Mouse (Mus musculus): ENCODE data around the gene Htra2. TPM values are rescaled to one million over a fixed set of nuclear protein-coding genes. Genes with fewer than 3 reads are reported as not detected.
A peak's percentile ranks its signal among the peaks of the same experiment; 100 is the strongest.

The Htra2 gene
- polyA plus RNA-seq, 1 experiment from 2014 or later = 103 TPM

- DNase-seq (ENCODE audit: low spot score) (no peak), ATAC-seq (replicated peaks; ENCODE audit: low FRiP score) (no peak)
- peaks cover 100% of the 10 kb centered on the region for H3K27me3 ChIP-seq (replicated peaks; ENCODE audit: control insufficient read depth, insufficient read depth, low read length)
- H3K4me1 ChIP-seq (replicated peaks; ENCODE audit: control insufficient read depth, insufficient read depth, low read length) = peaks cover 15% of the 10 kb centered on the region
- H3K9me3 ChIP-seq (ENCODE audit: control insufficient read depth, low read length) = no peaks in the 10 kb centered on the region
- H3K9ac ChIP-seq (ENCODE audit: low read depth, low read length) = no peak overlapping the region
- no peak overlapping the region for H3K4me2 ChIP-seq
- H3K36me3 ChIP-seq (ENCODE audit: control insufficient read depth, insufficient read depth, low read length) = no peaks in the 10 kb centered on the region
- H3K4me3 ChIP-seq (ENCODE audit: low read depth, low read length) = no peak overlapping the region
- no peak overlapping the region for H3K27ac ChIP-seq (ENCODE audit: low read depth, low read length)
- 38% methylated on average over 8 of the region's 8 CpGs for WGBS
These were observed 10.9 kb upstream of the Htra2 start for GRCm38 (mm10) chr6:83065995-83066394.

DNA sequence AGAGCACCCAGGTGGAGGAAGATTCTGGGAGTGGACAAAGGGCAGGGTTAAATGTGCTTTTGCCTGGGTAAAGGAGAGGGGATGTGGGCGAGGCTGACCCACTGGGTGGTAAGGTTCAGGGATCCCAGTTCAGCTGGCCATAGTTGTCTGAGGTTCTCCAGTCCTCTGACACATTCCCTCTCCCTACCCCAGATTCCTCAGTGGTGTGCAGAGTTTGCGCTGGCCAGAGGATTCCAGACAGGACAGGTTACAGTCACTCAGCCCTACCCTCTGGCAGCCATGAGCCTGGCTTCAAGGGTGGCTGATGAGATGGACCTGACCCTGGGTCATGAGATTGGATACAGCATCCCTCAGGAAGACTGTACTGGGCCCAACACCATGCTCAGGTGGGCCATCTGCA lies 3.7 kb upstream of the Htra2 start:
- WGBS = 91% methylated on average over 2 of the region's 2 CpGs
- Histone ChIP-seq H3K4me1 (replicated peaks; ENCODE audit: control insufficient read depth, insufficient read depth, low read length) (peaks cover 13% of the 10 kb centered on the region), H3K9ac (ENCODE audit: low read depth, low read length) (no peak overlapping the region), H3K4me3 (ENCODE audit: low read depth, low read length) (peak overlapping the region; percentile 33; the same call in 1 of the 2 replicates), H3K9me3 (ENCODE audit: control insufficient read depth, low read length) (no peaks in the 10 kb centered on the region), H3K36me3 (ENCODE audit: control insufficient read depth, insufficient read depth, low read length) (peaks cover 15% of the 10 kb centered on the region), H3K4me2 (peak overlapping the region; percentile 54), H3K27ac (ENCODE audit: low read depth, low read length) (no peak overlapping the region), H3K27me3 (replicated peaks; ENCODE audit: control insufficient read depth, insufficient read depth, low read length) (peaks cover 30% of the 10 kb centered on the region)
- no peak for DNase-seq (ENCODE audit: low spot score)
- no peak for ATAC-seq (replicated peaks; ENCODE audit: low FRiP score)

DNA sequence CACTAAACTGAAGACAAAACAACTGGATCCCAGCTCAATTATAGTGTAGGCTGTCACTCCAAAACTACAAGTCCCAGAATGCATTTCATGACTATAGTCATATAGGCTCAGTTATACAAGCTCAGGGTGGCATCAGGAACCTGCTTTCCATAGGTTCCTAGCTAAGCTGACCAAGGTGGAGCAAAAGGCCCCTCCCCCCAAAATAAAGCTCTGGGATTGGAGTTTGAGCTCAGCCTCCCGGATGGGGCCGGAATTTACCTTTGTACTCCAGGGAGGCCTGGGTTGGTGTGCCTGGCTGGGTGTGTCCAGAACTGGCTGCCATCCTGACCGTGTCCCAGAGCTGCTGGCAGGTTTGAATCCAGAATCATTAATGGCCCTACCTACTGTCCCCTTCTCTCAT lies 2.7 kb upstream of the Htra2 start, which contains the start of gene Dqx1:
Gene Dqx1 (plus strand): TSS at position 55 of the 400 bp plus-strand sequence.
- no peak for DNase-seq (ENCODE audit: low spot score)
- no peak within 1 kb of the TSS; the same call in 1 of the 2 replicates for H3K27ac ChIP-seq (ENCODE audit: low read depth, low read length)
- peak within 1 kb of the TSS; percentile 54 for H3K4me2 ChIP-seq
- peaks cover 20% of the 10 kb centered on the region for H3K27me3 ChIP-seq (replicated peaks; ENCODE audit: control insufficient read depth, insufficient read depth, low read length)
- no peak for ATAC-seq (replicated peaks; ENCODE audit: low FRiP score)
- peaks cover 17% of the 10 kb centered on the region for H3K4me1 ChIP-seq (replicated peaks; ENCODE audit: control insufficient read depth, insufficient read depth, low read length)
- H3K36me3 ChIP-seq (ENCODE audit: control insufficient read depth, insufficient read depth, low read length) = peaks cover 15% of the 10 kb centered on the region
- peak within 1 kb of the TSS; percentile 33 for H3K4me3 ChIP-seq (ENCODE audit: low read depth, low read length)
- H3K9ac ChIP-seq (ENCODE audit: low read depth, low read length) = peak within 1 kb of the TSS; percentile 26; the same call in 1 of the 2 replicates
- WGBS = 64% methylated on average over 3 of the region's 3 CpGs
- H3K9me3 ChIP-seq (ENCODE audit: control insufficient read depth, low read length) = no peaks in the 10 kb centered on the region

- H3K9ac ChIP-seq (ENCODE audit: low read depth, low read length) = peak within 1 kb of the TSS; percentile 94
- H3K4me1 ChIP-seq (replicated peaks; ENCODE audit: control insufficient read depth, insufficient read depth, low read length) = peaks cover 20% of the 10 kb centered on the region
- peak within 1 kb of the TSS; percentile 79 for H3K4me3 ChIP-seq (ENCODE audit: low read depth, low read length)
- ATAC-seq (replicated peaks; ENCODE audit: low FRiP score) (peak; percentile 93), DNase-seq (ENCODE audit: low spot score) (peak; percentile 97)
- peaks cover 22% of the 10 kb centered on the region for H3K36me3 ChIP-seq (ENCODE audit: control insufficient read depth, insufficient read depth, low read length)
- H3K27me3 ChIP-seq (replicated peaks; ENCODE audit: control insufficient read depth, insufficient read depth, low read length) = no peaks in the 10 kb centered on the region
- H3K27ac ChIP-seq (ENCODE audit: low read depth, low read length) = peak within 1 kb of the TSS; percentile 87
- peak within 1 kb of the TSS; percentile 95 for H3K4me2 ChIP-seq
- H3K9me3 ChIP-seq (ENCODE audit: control insufficient read depth, low read length) = no peaks in the 10 kb centered on the region
- WGBS = under 1% methylated on average over 64 of the region's 64 CpGs
These were observed 810 bp downstream of the Htra2 start, which contains the start of gene Aup1 for GRCm38 (mm10) chr6:83054074-83054851. TSS of gene Aup1 (plus strand) at chr6:83054521.

GRCm38 (mm10) chr6:83053136-83053960 lies 1.7 kb downstream of the Htra2 start:
- H3K4me1 ChIP-seq (replicated peaks; ENCODE audit: control insufficient read depth, insufficient read depth, low read length) = peaks cover 19% of the 10 kb centered on the region
- peak overlapping the region; percentile 79 for H3K4me3 ChIP-seq (ENCODE audit: low read depth, low read length)
- WGBS = 2% methylated on average over 26 of the region's 26 CpGs
- peaks cover 22% of the 10 kb centered on the region for H3K36me3 ChIP-seq (ENCODE audit: control insufficient read depth, insufficient read depth, low read length)
- ATAC-seq (replicated peaks; ENCODE audit: low FRiP score) = 0 out of 2 replicates have a peak, but pooled peaks have one; percentile 6
- H3K9me3 ChIP-seq (ENCODE audit: control insufficient read depth, low read length) = no peaks in the 10 kb centered on the region
- peak overlapping the region; percentile 87 for H3K27ac ChIP-seq (ENCODE audit: low read depth, low read length)
- peak; percentile 58 for DNase-seq (ENCODE audit: low spot score)
- peak overlapping the region; percentile 94 for H3K9ac ChIP-seq (ENCODE audit: low read depth, low read length)
- H3K4me2 ChIP-seq = peak overlapping the region; percentile 95
- H3K27me3 ChIP-seq (replicated peaks; ENCODE audit: control insufficient read depth, insufficient read depth, low read length) = no peaks in the 10 kb centered on the region

- ATAC-seq (replicated peaks; ENCODE audit: low FRiP score) (no peak), DNase-seq (ENCODE audit: low spot score) (no peak)
- WGBS = 66% methylated on average over 10 of the region's 10 CpGs
- Histone ChIP-seq H3K4me3 (ENCODE audit: low read depth, low read length) (no peak overlapping the region), H3K4me2 (no peak overlapping the region), H3K27ac (ENCODE audit: low read depth, low read length) (no peak overlapping the region), H3K27me3 (replicated peaks; ENCODE audit: control insufficient read depth, insufficient read depth, low read length) (no peaks in the 10 kb centered on the region), H3K9me3 (ENCODE audit: control insufficient read depth, low read length) (no peaks in the 10 kb centered on the region), H3K9ac (ENCODE audit: low read depth, low read length) (no peak overlapping the region), H3K4me1 (replicated peaks; ENCODE audit: control insufficient read depth, insufficient read depth, low read length) (peaks cover 8% of the 10 kb centered on the region), H3K36me3 (ENCODE audit: control insufficient read depth, insufficient read depth, low read length) (peaks cover 6% of the 10 kb centered on the region; the same call in 1 of the 2 replicates)
These were observed 5.7 kb downstream of the Htra2 start for GRCm38 (mm10) chr6:83049367-83049766.

DNA sequence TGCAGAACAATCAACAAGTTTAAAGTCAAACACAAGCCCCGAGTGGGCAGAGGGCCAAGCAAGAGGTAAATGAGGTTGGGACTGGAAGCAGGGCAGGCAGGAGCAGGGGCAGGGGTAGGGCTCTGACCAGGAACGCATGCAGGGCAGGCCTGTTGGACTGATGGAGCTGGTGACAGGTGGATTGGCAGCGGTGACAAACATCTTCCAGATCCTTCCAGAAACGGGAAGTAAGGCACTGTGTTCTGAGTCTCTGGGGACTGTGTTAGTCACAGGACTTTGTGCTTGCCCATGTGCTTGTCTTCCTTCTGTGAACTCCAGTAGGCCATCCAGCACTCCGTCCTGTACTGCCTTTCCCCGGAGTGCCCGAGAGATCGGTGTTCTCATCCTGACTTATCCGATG lies 10.3 kb downstream of the Htra2 start:
- no peaks in the 10 kb centered on the region for H3K27me3 ChIP-seq (replicated peaks; ENCODE audit: control insufficient read depth, insufficient read depth, low read length)
- no peaks in the 10 kb centered on the region for H3K9me3 ChIP-seq (ENCODE audit: control insufficient read depth, low read length)
- H3K4me2 ChIP-seq = no peak overlapping the region
- H3K36me3 ChIP-seq (ENCODE audit: control insufficient read depth, insufficient read depth, low read length) = no peaks in the 10 kb centered on the region
- no peaks in the 10 kb centered on the region for H3K4me1 ChIP-seq (replicated peaks; ENCODE audit: control insufficient read depth, insufficient read depth, low read length)
- H3K9ac ChIP-seq (ENCODE audit: low read depth, low read length) = no peak overlapping the region
- DNase-seq (ENCODE audit: low spot score) (no peak), ATAC-seq (replicated peaks; ENCODE audit: low FRiP score) (no peak)
- 63% methylated on average over 9 of the region's 9 CpGs for WGBS
- H3K27ac ChIP-seq (ENCODE audit: low read depth, low read length) = no peak overlapping the region
- H3K4me3 ChIP-seq (ENCODE audit: low read depth, low read length) = no peak overlapping the region

- no peak for ATAC-seq (replicated peaks; ENCODE audit: low FRiP score)
- peaks cover under 1% of the 10 kb centered on the region for H3K4me1 ChIP-seq (replicated peaks; ENCODE audit: control insufficient read depth, insufficient read depth, low read length)
- no peak overlapping the region for H3K9ac ChIP-seq (ENCODE audit: low read depth, low read length)
- H3K27ac ChIP-seq (ENCODE audit: low read depth, low read length) = no peak overlapping the region
- H3K9me3 ChIP-seq (ENCODE audit: control insufficient read depth, low read length) = no peaks in the 10 kb centered on the region
- no peak overlapping the region for H3K4me3 ChIP-seq (ENCODE audit: low read depth, low read length)
- DNase-seq (ENCODE audit: low spot score) = no peak
- no peak overlapping the region for H3K4me2 ChIP-seq
- no peaks in the 10 kb centered on the region for H3K36me3 ChIP-seq (ENCODE audit: control insufficient read depth, insufficient read depth, low read length)
- H3K27me3 ChIP-seq (replicated peaks; ENCODE audit: control insufficient read depth, insufficient read depth, low read length) = no peaks in the 10 kb centered on the region
- 84% methylated on average over 5 of the region's 5 CpGs for WGBS
These were observed 11.1 kb downstream of the Htra2 start for GRCm38 (mm10) chr6:83043993-83044392.
